Mouse (Mus musculus) adrenal gland (tissue): Measurements from ENCODE around the gene Triobp.

ENCODE experiments used
- microRNA-seq, 2 experiments: library from miRNA; unstranded; fragments of <30 nt; microRNA quantifications; one replicate each; pipeline ENCODE4; 2019

Triobp gene

Small RNAs within 50 kb of the gene (microRNA-seq; reads per million reads assigned to microRNA genes)
- 1.7 reads per million in 2 experiments for gene Mir6956
